Mouse (Mus musculus): ENCODE results near the gene Rab11fip4. TPM values are rescaled to one million over a fixed set of nuclear protein-coding genes. Genes with fewer than 3 reads are reported as not detected.

The Rab11fip4 gene
- 26.9 TPM for polyA plus RNA-seq (2017; shearing (Covaris generic))

DNA sequence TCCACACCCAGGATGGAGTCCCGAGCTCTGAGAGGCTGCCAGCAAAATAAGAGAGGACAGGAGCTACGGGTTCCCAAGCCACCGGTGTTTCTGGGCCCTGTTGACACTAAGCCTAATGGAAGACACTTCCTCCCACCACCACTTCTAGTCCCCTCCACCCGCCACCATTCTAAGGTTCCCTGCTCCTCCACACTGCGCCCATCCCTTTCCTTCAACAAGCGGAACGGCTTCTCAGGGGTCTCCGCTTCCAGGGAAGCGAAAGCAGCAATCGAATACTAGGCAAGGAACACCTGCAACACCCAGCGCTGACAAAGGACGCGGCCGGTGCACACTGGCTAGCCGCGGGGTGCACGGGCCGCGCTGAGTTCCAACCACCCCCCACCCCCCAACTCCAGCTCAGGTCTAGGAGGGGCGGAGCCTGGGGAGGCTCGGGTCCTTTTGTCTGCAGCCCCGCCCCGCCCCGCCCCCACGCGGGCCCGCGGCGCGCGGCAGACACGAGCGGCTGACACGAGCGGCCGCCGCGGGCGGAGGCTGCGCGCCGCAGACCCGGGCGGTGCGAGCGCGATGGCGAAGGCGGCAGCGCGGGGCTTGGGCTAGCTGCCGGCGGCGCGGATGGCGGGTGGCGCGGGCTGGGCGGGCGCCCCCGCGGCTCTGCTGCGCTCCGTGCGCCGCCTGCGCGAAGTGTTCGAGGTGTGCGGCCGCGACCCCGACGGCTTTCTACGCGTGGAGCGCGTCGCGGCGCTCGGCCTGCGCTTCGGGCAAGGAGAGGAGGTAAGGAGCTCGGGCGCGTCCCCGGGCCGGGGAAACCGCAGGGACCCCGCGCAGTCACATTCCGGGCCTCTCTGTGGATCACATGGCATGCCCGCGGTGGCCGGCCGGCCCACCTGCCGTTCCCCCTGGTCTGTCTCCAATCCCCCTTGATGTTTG is at the start of gene Rab11fip4:
Rab11fip4 (plus strand) TSS at position 549 of the 927 bp plus-strand sequence.

Other genes starting within 250 kb of the Rab11fip4 start
- gene Omg, start 87.1 kb upstream of the Rab11fip4 start, polyA plus RNA-seq (2017; shearing (Covaris generic)), result not detected
- 56.2 TPM for gene Evi2b, start 67.5 kb upstream of the Rab11fip4 start, polyA plus RNA-seq (2017; shearing (Covaris generic))
- gene Evi2, start 60.6 kb upstream of the Rab11fip4 start, polyA plus RNA-seq (2017; shearing (Covaris generic)), result 3.7 TPM
- gene Evi2a, start 60.6 kb upstream of the Rab11fip4 start, polyA plus RNA-seq (2017; shearing (Covaris generic)), result 29.8 TPM

Data from naive thymus-derived CD4-positive, alpha-beta T cell, adult 5 months (primary cell).